Mouse (Mus musculus): Measurements from ENCODE around the gene Ephb6. TPM values are rescaled to one million over a fixed set of nuclear protein-coding genes. Genes with fewer than 3 reads are reported as not detected.

Gene Ephb6
- total RNA-seq, 2 experiments from 2014 or later: 61.1 to 62.1 TPM

Other genes starting within 250 kb of the Ephb6 start
- gene Prss3, start 227.8 kb upstream of the Ephb6 start, total RNA-seq (2021): not detected
- not detected for gene Gm5771, start 213.1 kb upstream of the Ephb6 start, total RNA-seq (2021)
- not detected for gene Gm10334, start 159.3 kb upstream of the Ephb6 start, total RNA-seq (2021)
- not detected for gene Prss1, start 146.6 kb upstream of the Ephb6 start, total RNA-seq (2021)
- gene Prss2, start 83.7 kb upstream of the Ephb6 start, total RNA-seq (2021): not detected
- gene Trpv6, start 30.9 kb downstream of the Ephb6 start, total RNA-seq (2021): under 1 TPM in 1 of 2 experiments, not detected in 1; 0.88 TPM
- gene Trpv5, start 75.3 kb downstream of the Ephb6 start, total RNA-seq (2021): not detected
- gene Llcfc1, start 78.9 kb downstream of the Ephb6 start, total RNA-seq (2021): not detected
- gene Kel, start 98.9 kb downstream of the Ephb6 start, total RNA-seq (2021): not detected
- gene Olfr459, start 169.7 kb downstream of the Ephb6 start, total RNA-seq (2021): not detected
- not detected for gene Pip, start 242.1 kb downstream of the Ephb6 start, total RNA-seq (2021)
- not detected for gene Sval2, start 247.5 kb downstream of the Ephb6 start, total RNA-seq (2021)